Mouse (Mus musculus) midbrain, embryonic 15.5 days (tissue): ENCODE results near the gene Rd3. TPM values are rescaled to one million over a fixed set of nuclear protein-coding genes. Genes with fewer than 3 reads are reported as not detected.

Experiments used
- ATAC-seq: fragments of 200-750 bp; cut with Nextera tagmentation; replicated peaks from 2 replicates; pipeline ENCODE4 v1.8.0; 2017; ENCODE audit warnings: moderate TSS enrichment
- H3K27ac ChIP-seq: fragments of 300-500 bp; sonication (generic); 2 replicates; pipeline ENCODE4 v1.5.1; 2015; ENCODE audit warnings: mild to moderate bottlenecking, inconsistent platforms
- H3K27me3 ChIP-seq: fragments of 300-500 bp; sonication (generic); replicated peaks from 2 replicates; pipeline ENCODE4 v1.6.1; 2015; ENCODE audit warnings: inconsistent platforms
- H3K36me3 ChIP-seq: fragments of 300-500 bp; sonication (generic); replicated peaks from 2 replicates; pipeline ENCODE4 v1.6.1; 2015; ENCODE audit warnings: inconsistent platforms
- H3K4me1 ChIP-seq: fragments of 300-500 bp; sonication (generic); 2 replicates; pipeline ENCODE4 v1.6.1; 2015; ENCODE audit warnings: inconsistent platforms
- H3K4me2 ChIP-seq: fragments of 300-500 bp; sonication (generic); 2 replicates; pipeline ENCODE4 v1.6.1; 2015; ENCODE audit warnings: inconsistent platforms, mild to moderate bottlenecking, moderate library complexity
- H3K4me3 ChIP-seq: fragments of 300-500 bp; sonication (generic); 2 replicates; pipeline ENCODE4 v1.5.1; 2015; ENCODE audit warnings: mild to moderate bottlenecking, inconsistent platforms
- H3K9ac ChIP-seq: fragments of 300-500 bp; sonication (generic); 2 replicates; pipeline ENCODE4 v1.6.1; 2015; ENCODE audit warnings: mild to moderate bottlenecking, inconsistent platforms
- H3K9me3 ChIP-seq: fragments of 300-500 bp; sonication (generic); 2 replicates; pipeline ENCODE4 v1.6.1; 2016; ENCODE audit warnings: inconsistent platforms
- WGBS: fragments of 180-500 bp; shearing (Covaris S2); methylation state at CpG from one replicate; pipeline ENCODE4 v1.1.7; 2015; ENCODE audit warnings: mixed read lengths; 5-methylcytosine and 5-hydroxymethylcytosine counted together
- polyA plus RNA-seq: library from polyadenylated mRNA; unstranded; fragments of >200 nt; fragmentation: Nextera tagmentation; extraction: Ambion mirVana; gene quantifications from 2 replicates; pipeline ENCODE4 v1.2.1, GENCODE M21; 2015

Rd3 gene
- polyA plus RNA-seq, 1 experiment from 2014 or later = 2.9 TPM

DNA sequence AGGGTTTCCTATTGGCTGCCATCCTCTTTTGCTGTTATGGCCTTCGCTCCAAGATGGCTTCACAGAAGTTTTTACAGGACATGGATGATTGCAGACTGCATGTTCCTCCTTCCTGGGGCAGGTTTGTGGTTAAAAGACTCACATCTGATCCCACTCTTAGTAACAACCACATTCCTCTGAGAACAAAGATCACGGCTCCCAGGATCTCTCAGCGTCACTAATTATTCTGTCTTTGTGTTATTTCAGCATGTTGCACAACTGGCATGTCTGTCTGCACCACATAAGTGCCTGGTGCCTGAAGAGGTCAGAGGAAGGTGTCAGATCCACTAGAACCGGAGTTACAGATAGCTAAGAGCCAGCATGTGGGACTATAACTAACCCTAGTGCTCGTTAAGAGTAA lies 7.2 kb upstream of the Rd3 start:
- Histone ChIP-seq H3K27me3 (no peaks in the 10 kb centered on the region), H3K27ac (no peak overlapping the region), H3K4me2 (no peak overlapping the region), H3K4me3 (no peak overlapping the region), H3K9ac (no peak overlapping the region), H3K9me3 (no peaks in the 10 kb centered on the region), H3K36me3 (no peaks in the 10 kb centered on the region), H3K4me1 (no peaks in the 10 kb centered on the region)
- ATAC-seq = no peak
- WGBS = 69% methylated on average over 5 of the region's 5 CpGs

DNA sequence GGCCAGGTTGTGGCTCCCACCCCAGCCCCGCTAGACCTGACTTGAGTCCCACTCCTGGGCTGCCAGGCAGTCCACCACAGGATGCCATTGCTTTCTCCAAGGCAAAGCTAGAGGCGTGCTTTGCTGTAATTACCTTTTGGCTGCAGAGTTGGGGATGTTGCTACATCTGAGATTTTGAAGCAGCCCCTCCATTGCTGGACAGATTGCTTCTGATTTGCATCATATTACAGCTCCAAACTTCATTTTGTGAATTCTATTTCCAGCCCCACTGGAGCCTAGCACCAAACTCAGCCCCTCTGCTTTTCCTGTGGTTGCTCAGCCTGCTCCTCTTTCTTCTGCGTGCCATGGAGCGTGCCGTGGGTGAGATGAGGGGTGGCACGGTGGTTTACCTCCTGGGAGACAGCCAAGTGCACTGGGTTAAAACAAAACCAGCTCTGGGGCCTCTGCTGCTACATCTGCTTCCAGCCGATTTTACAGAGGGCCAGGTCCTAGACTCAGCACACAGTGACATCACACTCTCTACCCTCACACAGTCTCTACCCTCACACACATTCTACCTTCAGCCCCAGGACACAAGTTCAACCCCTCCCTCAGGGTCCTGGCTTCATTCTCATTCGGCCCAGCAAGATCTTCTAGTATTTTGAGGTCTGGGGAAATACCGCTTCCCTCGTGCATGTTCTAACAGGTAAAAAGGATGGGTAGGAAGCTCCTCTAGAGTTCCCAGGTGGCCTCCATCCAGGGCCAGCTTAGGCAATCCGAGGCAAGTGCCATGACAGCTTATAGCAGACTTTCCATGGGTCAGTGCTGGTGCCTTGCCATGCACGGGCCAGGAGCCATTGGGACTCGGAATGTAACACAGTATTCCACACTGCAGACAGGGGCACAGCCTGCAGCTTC lies 2.4 kb upstream of the Rd3 start:
- H3K4me1 ChIP-seq = peaks cover 15% of the 10 kb centered on the region
- H3K36me3 ChIP-seq = no peaks in the 10 kb centered on the region
- ATAC-seq = no peak
- H3K27ac ChIP-seq = no peak overlapping the region
- H3K9ac ChIP-seq = no peak overlapping the region
- WGBS = 70% methylated on average over 13 of the region's 13 CpGs
- H3K4me2 ChIP-seq = no peak overlapping the region
- H3K4me3 ChIP-seq = no peak overlapping the region
- no peaks in the 10 kb centered on the region for H3K27me3 ChIP-seq
- no peaks in the 10 kb centered on the region for H3K9me3 ChIP-seq

DNA sequence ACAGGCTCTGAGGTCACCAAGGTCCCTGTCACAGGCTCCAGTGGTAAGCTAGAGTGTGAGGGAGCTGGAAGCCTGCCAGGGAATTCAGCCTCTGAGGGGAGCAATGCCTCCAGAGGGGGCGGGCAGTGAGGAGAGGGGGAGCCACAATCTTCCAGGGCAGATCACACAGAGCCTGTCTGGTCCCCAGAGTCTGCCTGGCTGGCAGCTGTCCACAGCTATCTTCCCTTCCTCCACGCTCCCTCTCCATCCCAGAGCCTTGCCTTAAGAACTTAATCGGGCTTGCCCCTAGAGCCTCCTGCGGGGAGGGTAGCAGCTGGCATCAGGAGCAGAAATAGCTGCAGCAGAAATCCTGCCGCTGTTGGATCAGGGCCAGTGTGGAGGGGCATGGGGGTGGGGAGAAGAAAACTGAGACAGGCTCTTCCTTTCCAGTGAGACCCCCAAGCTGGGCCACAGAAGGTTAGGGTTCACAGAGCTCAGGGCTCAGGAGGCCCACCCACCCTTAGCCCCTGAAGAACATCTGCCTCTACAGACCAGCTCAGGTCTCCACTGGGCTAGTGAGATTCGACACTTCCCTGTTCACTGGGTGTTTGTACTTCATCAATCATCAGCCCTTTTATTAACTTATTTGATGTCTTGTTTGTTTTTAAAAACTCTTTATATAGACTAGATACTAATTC lies 4.4 kb downstream of the Rd3 start:
- 0 out of 2 replicates have a peak, but pooled peaks cover 4% of the 10 kb centered on the region for H3K27me3 ChIP-seq
- no peaks in the 10 kb centered on the region for H3K36me3 ChIP-seq
- H3K4me1 ChIP-seq = peaks cover 24% of the 10 kb centered on the region
- no peaks in the 10 kb centered on the region for H3K9me3 ChIP-seq
- no peak overlapping the region for H3K4me2 ChIP-seq
- no peak overlapping the region for H3K4me3 ChIP-seq
- H3K27ac ChIP-seq = peak overlapping the region; percentile 49
- WGBS = 11% methylated on average over 6 of the region's 6 CpGs
- peak; percentile 83 for ATAC-seq
- no peak overlapping the region for H3K9ac ChIP-seq

DNA sequence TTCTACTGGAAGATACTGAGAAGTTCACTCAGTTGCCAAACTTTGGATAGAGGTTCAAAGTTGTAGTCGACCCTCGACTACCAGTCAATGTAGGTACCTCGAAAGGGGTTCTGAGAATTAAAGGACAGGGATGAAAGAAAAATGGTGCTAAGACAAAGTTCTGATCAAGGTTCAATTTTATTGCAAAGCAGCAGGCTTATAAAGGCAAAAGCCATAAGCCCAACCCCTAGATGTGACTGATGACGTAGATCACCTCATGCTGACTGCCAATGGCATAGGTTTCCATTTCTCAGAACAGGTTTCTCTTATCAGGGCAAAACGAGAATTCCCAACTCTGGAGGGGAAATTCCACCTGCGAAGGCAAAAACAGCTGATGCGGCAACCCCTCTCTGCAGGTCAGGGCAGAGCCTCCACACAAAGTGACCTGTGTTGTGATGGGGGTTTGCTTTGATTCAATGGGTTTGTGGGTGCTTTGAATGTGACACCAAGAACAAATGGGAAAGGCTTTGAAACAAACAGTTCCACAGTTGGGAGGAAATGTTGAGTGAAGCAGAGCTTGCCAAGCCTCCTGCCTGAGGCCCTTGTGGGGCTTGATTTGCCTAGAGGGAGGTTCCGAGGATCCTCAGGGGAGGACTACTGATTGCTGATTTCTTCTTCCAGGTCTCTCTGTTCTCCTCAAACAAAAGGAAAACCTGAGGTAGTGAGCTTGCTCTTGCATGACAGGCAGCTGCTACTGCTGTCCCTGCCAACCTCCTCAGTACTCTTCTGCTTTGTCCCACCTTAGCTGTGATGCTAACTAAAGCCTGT lies 9.7 kb downstream of the Rd3 start:
- H3K4me3 ChIP-seq = no peak overlapping the region
- H3K9me3 ChIP-seq = no peaks in the 10 kb centered on the region
- 81% methylated on average over 8 of the region's 8 CpGs for WGBS
- H3K9ac ChIP-seq = no peak overlapping the region
- no peaks in the 10 kb centered on the region; the same call in 1 of the 2 replicates for H3K4me1 ChIP-seq
- no peak overlapping the region for H3K4me2 ChIP-seq
- H3K27me3 ChIP-seq = 0 out of 2 replicates have a peak, but pooled peaks cover 4% of the 10 kb centered on the region
- H3K36me3 ChIP-seq = no peaks in the 10 kb centered on the region
- no peak overlapping the region for H3K27ac ChIP-seq
- ATAC-seq = no peak

DNA sequence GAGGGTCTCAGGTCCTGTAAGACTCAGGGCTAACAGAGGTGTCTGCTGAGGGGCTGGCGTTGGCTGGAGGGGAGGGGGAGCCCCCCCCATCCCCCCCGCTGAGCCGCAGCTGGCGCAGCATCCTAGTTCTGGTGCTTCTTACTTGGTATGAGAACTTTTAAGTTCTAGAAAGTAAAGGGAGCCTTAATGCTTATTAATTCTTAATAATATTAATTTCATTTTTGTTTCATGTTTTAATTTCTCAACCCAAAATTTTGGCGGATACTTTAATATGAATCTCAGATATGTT lies 10.3 kb downstream of the Rd3 start:
- Histone ChIP-seq H3K4me3 (no peak overlapping the region), H3K9ac (no peak overlapping the region), H3K4me2 (no peak overlapping the region), H3K9me3 (no peaks in the 10 kb centered on the region), H3K27ac (no peak overlapping the region), H3K4me1 (no peaks in the 10 kb centered on the region), H3K27me3 (0 out of 2 replicates have a peak, but pooled peaks cover 4% of the 10 kb centered on the region), H3K36me3 (no peaks in the 10 kb centered on the region)
- ATAC-seq = no peak
- 45% methylated on average over 5 of the region's 5 CpGs for WGBS

DNA sequence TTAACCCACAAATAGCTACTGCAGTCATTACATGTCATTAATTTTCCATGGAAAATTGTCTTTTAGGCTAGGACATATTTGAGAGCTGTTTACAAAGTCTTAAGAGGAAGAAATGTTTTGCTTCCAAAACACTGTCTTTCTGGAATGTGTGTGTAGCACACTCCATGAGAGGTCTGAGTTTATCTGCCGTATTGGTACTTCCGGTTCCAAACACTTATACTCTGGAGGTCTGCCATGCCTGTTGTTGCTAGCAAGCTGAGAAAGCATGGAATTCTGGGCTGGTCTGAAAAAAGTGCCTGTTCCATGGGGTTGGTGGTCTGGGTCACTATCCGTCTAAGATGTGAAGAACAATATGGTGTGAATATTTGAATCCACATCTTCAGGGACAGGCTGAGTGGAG lies 11.5 kb downstream of the Rd3 start:
- no peak overlapping the region for H3K4me3 ChIP-seq
- H3K36me3 ChIP-seq = no peaks in the 10 kb centered on the region
- no peak overlapping the region for H3K4me2 ChIP-seq
- 0 out of 2 replicates have a peak, but pooled peaks cover 4% of the 10 kb centered on the region for H3K27me3 ChIP-seq
- no peaks in the 10 kb centered on the region for H3K4me1 ChIP-seq
- no peaks in the 10 kb centered on the region for H3K9me3 ChIP-seq
- 91% methylated on average over 3 of the region's 3 CpGs for WGBS
- no peak overlapping the region for H3K27ac ChIP-seq
- ATAC-seq = no peak
- no peak overlapping the region for H3K9ac ChIP-seq

DNA sequence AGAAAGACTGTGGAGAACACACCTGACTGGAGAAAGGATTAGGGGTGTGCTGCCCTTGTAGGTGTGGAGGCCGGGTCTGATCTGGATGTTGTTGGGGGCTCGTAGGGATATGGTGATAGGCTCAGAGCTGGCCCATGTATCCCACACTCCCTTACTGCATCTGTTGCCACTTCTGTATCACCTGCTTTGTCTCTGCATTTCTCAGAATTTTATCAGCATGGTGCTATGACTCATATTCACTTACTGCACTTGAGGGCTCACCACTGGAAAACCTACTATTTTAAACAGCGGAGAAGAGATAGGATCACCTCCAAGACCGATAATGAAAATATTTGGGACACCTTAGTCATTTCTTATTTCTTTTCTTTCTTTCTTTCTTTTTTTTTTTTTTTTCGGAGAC lies 11.9 kb downstream of the Rd3 start:
- no peak for ATAC-seq
- 0 out of 2 replicates have a peak, but pooled peaks cover 4% of the 10 kb centered on the region for H3K27me3 ChIP-seq
- peak overlapping the region; percentile 59 for H3K4me2 ChIP-seq
- 93% methylated on average over 5 of the region's 5 CpGs for WGBS
- H3K4me1 ChIP-seq = no peaks in the 10 kb centered on the region
- no peak overlapping the region for H3K9ac ChIP-seq
- H3K4me3 ChIP-seq = no peak overlapping the region
- H3K36me3 ChIP-seq = no peaks in the 10 kb centered on the region
- no peak overlapping the region for H3K27ac ChIP-seq
- no peaks in the 10 kb centered on the region for H3K9me3 ChIP-seq

DNA sequence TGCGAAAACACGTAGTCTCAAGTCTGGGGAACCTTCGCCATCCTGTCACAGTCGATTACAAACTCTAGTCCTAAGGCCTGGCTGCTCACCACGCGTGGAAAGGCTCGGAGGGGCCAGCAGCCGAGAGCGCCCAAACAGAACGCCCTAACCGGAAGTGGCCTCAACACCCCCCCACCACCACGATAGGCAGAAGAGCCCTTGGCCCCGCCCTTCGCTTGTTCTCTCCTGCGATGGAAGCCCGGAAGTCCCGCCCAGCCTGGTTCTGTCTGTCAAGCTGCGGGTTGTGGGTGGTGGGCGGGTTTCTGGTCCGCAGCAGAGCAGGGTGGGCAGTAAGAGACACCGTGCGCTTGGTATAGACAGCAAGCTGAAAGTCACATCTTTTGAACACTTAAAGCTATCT lies 12.8 kb downstream of the Rd3 start:
- under 1% methylated on average over 22 of the region's 22 CpGs for WGBS
- Histone ChIP-seq H3K27ac (peak overlapping the region; percentile 83), H3K4me2 (peak overlapping the region; percentile 59), H3K27me3 (0 out of 2 replicates have a peak, but pooled peaks cover 4% of the 10 kb centered on the region), H3K36me3 (no peaks in the 10 kb centered on the region), H3K9ac (peak overlapping the region; percentile 71), H3K9me3 (no peaks in the 10 kb centered on the region), H3K4me3 (peak overlapping the region; percentile 58), H3K4me1 (no peaks in the 10 kb centered on the region)
- peak; percentile 99 for ATAC-seq

DNA sequence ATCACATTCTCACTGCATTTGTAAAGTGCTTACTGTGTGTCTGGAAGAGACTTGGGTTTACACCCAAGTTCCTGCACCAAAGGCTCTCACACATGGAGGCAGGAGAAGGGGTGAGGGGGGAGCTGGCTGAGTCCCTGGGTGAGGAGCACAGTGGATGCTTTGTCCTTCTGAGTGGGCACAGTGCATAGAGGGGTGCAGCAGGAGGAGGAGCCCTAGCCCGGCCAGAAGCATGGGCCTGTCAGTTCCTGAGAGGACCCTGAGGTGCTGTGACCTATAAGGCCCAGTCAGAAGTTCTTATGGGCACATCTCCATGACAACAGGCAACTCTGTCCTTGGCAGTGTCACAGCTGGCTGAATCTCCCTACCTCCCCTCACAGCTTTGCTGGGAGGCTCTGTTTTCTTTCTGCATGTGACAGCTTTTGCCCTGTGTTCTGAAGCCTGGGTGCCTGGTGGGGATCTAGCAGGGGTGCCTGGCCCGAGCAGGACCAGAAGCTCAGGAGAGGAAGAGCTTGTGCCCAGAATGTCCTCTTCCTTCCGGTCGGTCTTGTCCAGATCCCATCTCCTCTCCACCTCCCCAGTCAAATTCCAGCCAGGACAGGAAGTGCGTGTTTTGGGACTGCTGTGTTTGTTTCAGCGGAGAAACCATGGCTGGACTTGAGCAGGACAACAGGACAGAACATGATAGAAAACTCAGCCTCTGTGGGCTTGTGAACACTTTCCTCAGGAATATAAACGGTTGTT lies 15.0 kb downstream of the Rd3 start:
- no peaks in the 10 kb centered on the region for H3K36me3 ChIP-seq
- no peak overlapping the region for H3K4me3 ChIP-seq
- WGBS = 70% methylated on average over 7 of the region's 7 CpGs
- H3K27me3 ChIP-seq = no peaks in the 10 kb centered on the region
- no peak overlapping the region for H3K9ac ChIP-seq
- H3K9me3 ChIP-seq = no peaks in the 10 kb centered on the region
- no peak for ATAC-seq
- no peak overlapping the region for H3K27ac ChIP-seq
- H3K4me2 ChIP-seq = no peak overlapping the region
- H3K4me1 ChIP-seq = no peaks in the 10 kb centered on the region

DNA sequence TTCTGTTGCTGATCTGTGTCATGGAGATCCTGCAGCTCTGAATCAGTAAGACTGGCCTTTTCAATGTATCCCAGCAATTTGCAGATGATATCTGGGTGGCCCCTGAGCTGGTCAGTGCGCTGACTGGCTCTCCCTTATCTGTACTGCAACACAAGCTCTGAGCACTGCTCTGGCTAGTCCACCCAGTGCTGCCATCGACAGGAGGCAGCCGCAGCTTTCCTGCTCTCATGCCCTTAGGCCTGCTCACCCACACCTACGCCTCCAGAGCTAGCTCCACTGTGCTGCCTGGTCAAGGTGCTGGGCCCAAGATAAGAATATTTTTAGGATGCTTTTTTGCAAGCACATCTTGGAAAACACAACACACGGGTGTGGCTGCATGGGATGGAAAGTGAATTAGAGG lies 17.3 kb downstream of the Rd3 start:
- Histone ChIP-seq H3K9me3 (no peaks in the 10 kb centered on the region), H3K4me1 (no peaks in the 10 kb centered on the region), H3K27ac (no peak overlapping the region), H3K36me3 (no peaks in the 10 kb centered on the region), H3K4me2 (no peak overlapping the region), H3K9ac (no peak overlapping the region), H3K4me3 (no peak overlapping the region), H3K27me3 (no peaks in the 10 kb centered on the region)
- 72% methylated on average over 5 of the region's 5 CpGs for WGBS
- no peak for ATAC-seq

DNA sequence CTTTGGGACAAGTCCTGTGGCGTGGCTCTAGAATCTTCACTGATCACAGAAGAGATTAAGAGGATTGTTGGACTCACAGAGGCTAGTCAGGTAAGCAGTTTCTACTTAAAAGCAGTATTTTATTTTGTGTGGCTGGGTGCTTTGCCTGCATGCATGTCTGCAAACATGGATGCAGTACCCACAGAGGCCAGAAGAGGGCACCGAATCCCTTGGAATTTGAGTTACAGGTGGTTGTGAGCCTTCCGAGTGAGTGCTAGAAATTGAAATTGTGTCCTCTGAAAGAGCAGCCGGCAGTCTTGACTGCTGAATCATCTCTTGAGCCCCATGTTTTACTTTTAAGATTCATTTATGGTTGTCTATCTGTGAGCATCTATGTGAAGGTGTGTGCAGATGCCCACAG lies 18.3 kb downstream of the Rd3 start:
- Histone ChIP-seq H3K4me3 (no peak overlapping the region), H3K9me3 (no peaks in the 10 kb centered on the region), H3K9ac (no peak overlapping the region), H3K4me1 (no peaks in the 10 kb centered on the region), H3K4me2 (no peak overlapping the region), H3K27me3 (no peaks in the 10 kb centered on the region), H3K27ac (no peak overlapping the region), H3K36me3 (no peaks in the 10 kb centered on the region)
- no peak for ATAC-seq
- 56% methylated on average over 4 of the region's 4 CpGs for WGBS

DNA sequence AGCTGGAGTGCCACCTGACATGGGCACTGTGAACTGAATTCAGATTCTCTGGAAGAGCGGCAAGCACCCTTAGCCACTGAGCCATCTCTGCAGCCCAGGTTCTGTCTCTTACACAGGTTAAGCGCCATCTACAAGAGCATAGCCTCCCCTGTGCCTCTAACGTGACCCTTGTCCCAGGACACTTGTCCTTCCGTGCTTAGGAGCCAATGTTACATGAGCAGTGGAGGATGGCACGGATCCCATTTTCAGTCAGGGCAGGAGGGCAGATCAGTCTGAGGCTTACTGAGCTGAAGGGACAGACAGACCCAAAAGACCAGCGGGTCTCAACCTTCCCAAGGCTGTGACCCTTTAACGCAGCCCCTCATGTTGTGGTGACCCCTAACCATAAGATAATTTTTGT lies 18.7 kb downstream of the Rd3 start:
- Histone ChIP-seq H3K4me1 (no peaks in the 10 kb centered on the region), H3K9me3 (no peaks in the 10 kb centered on the region), H3K27me3 (no peaks in the 10 kb centered on the region), H3K36me3 (no peaks in the 10 kb centered on the region), H3K9ac (no peak overlapping the region), H3K4me2 (no peak overlapping the region), H3K27ac (no peak overlapping the region), H3K4me3 (no peak overlapping the region)
- 90% methylated on average over 7 of the region's 7 CpGs for WGBS
- ATAC-seq = no peak
